Mouse (Mus musculus): ENCODE results near the gene Olfr1290.

DNA sequence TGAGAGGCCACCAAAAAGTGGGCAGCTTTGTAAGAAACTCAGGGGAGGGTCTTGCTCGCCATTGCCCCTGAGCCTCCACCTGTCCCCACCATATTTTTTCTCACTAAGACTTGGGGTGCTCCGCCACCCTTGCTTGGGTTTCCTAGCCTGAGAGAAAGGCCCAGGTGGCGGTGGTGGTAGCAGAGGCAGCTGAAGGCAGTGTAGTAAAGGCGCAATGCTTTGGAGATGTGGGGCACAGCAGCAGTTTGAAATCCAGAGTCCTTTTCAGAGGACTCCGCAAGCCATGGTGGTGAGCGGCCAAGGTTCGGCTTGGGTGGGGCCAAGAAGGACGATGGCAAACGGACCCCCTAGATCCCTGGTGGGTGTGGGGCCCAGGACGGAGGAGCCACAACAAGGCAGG lies 23.8 kb upstream of the Olfr1290 start:
- TF ChIP-seq POLR2A (IDR thresholded peaks at IDR 0.05; ENCODE audit: low read depth, low read length): no peak
- TF ChIP-seq CTCF (IDR thresholded peaks at IDR 0.05; ENCODE audit: borderline replicate concordance, insufficient read depth, low read length): no peak
